Mouse (Mus musculus) C2C12 (cell line): ENCODE results near the gene Hip1r.

Experiments
- CEBPB ChIP-seq: IDR thresholded peaks from one replicate; pipeline ENCODE4 v1.6.1; 2011; ENCODE audit warnings: low read depth, mild to moderate bottlenecking, control low read depth, moderate library complexity
- CTCF ChIP-seq: IDR thresholded peaks from one replicate; pipeline ENCODE4 v1.5.1; 2011; ENCODE audit not compliant: control insufficient read depth, insufficient read depth, insufficient read length
- FOSL1 ChIP-seq: IDR thresholded peaks from one replicate; pipeline ENCODE4 v1.8.0; 2011; ENCODE audit warnings: mild to moderate bottlenecking, low read length; ENCODE audit not compliant: poor library complexity, insufficient read depth, severe bottlenecking
- MAX ChIP-seq: IDR thresholded peaks from one replicate; pipeline ENCODE4 v1.6.1; 2011; ENCODE audit warnings: mild to moderate bottlenecking, control low read depth
- MYOD1 ChIP-seq: IDR thresholded peaks from one replicate; pipeline ENCODE4 v1.6.1; 2011; ENCODE audit warnings: low read depth; ENCODE audit not compliant: control insufficient read depth, insufficient read length
- USF1 ChIP-seq: IDR thresholded peaks from one replicate; pipeline ENCODE4 v1.6.1; 2011; ENCODE audit warnings: low read depth, mild to moderate bottlenecking, control low read depth, moderate library complexity

DNA sequence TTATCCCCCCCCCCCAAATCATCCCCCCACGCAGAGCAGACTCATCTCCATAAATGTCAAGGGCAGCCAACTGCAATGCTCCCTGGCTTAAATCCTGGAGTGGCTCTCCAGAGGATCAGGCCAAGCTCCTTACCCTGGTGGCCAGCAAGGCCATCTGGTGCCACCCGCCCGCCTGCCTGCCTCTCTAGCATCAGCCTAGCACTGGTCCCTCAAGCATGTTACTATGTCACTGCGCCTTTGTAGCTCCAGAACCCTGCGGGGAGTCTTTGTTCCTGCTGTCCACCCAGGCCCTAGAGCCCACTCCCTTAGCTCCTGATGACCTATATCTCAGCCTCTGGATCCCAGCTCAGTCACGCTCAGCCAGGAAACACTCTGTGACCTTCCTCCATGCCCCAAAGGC is 51.2 kb downstream of the Hip1r start:
- TF ChIP-seq USF1 (no peak), CTCF (no peak), FOSL1 (no peak), MYOD1 (no peak), MAX (no peak), CEBPB (no peak)
